Mouse (Mus musculus) urinary bladder, adult 18-20 months (tissue): ENCODE results near the gene Ifitm5.

ENCODE experiments used
- DNase-seq, 2 experiments: peaks; one replicate each; pipeline ENCODE4 v3.0.0; 2022; ENCODE audit warnings: low spot score in 2 of 2, mixed read lengths in 2 of 2

Gene Ifitm5

GRCm38 (mm10) chr7:140962733-140963132 is 12.6 kb upstream of the Ifitm5 start:
- no peak for DNase-seq

- no peak for DNase-seq
These were observed 11.3 kb upstream of the Ifitm5 start for GRCm38 (mm10) chr7:140961416-140961815.

DNA sequence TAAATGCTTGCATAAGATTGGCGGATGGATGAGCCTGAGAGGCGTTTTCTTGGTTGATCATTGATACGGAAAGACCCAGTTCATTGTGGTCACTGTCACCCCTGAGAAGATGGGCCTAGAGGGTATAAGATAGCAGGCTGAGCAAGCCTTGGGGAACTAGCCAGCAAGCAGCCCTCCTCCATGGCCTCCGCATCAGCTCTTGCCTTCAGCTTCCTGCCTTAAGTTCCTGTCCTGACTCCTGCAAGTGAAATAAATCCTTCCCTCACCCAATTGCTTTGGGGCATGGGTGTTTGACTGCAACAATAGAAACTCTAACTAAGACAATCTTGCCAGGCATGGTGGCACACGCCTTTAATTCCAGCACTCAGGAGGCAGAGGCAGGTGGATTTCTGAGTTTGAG is 9.9 kb upstream of the Ifitm5 start:
- no peak for DNase-seq

DNA sequence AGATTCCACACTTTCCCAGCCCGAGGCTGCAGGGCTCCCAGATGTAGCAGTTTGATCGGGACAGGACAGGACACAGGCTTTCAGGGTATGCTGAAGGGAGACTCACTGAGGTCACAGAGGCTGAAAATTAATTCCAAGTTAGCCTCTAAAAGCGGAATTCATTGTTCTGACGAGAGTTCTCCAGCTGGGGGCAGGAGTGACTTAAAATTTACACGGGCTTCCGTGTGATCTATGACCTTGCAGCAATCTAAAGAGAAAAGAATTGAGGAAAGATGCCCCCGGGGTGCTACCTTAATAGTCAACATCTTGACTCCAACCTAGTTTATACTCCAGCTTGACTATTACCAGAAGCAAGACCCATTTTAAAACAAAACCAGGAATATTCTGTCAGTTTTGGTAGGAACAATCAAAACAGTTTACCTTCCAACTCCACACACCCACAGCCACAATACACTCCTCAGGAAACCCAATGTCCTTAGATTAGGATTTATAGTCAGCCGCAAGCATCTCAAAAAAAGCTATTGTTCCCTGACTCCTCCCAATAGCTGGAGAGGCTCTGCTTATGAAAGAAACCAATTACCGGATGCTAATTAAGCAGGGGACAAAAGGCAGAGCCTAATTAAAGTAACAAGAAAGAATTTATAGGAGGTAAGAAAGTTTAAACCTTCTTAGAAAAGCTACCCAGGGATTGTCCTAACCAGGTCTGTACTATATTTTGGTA is 9.2 kb upstream of the Ifitm5 start:
- DNase-seq = no peak

- DNase-seq = no peak
These were observed 6.4 kb upstream of the Ifitm5 start for GRCm38 (mm10) chr7:140956556-140956869.

DNA sequence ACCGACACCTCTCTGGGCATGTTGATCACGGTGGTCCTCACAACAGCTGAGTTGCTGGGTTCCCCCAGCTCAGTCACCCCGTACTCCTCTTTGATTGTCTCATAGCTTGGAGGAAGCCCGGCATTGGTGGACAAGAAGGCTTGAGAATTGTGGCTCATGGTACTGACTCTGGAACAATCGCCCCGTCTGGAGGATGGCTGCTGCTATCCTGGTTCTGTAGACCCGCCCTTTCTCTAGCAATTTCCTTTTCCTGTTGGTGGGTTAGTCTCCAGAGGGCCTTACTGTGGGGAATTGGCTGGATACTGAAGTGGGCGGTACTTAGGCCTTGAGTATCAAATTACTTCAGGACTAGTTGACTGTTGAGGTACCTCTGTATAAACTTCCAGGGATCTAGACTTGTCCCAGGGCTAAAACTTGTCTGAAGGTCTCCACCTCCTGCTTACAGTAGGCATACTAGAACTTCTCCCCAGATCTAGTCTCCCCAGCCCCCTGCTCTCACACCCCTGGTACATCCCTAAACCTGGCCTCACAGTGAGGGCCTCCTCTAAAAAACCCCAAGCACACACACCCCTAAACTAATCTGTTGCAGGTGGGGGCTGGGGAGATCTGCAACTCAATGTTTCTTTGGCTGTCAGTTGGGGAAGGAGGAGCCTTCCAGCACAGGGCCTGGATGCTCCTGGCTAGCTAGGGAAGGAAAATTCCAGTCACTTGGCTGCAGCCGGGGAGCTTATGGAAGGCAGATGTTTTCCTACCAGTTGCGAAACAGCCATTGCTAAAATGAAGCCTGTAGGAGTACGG is 5.9 kb upstream of the Ifitm5 start, which contains the start of the genes Gm45717 and Ifitm2:
TSS of gene Gm45717 (minus strand) at position 180 of the 798 bp plus-strand sequence.
TSS of gene Ifitm2 (minus strand) at position 230 of the 798 bp plus-strand sequence.
- peak in 1 of 2 experiments; percentile 81 for DNase-seq

DNA sequence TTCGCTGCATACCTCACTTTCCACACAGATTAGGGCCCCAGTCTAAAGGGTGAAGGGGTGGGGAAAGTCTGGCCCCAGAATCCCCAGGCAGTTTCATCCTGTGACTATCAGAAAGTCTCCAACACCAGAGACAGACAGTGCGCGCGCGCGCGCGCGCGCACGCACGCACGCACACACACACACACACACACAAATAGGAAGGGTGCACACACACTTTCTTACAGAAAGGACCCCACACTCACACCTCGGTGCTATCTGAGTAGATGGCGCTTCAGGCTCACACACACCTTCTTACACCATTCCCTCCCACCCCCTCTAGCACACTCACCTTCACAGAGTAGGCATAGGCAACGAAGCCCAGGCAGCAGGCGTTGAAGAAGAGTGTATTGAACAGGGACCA is 5.3 kb upstream of the Ifitm5 start:
- no peak for DNase-seq

DNA sequence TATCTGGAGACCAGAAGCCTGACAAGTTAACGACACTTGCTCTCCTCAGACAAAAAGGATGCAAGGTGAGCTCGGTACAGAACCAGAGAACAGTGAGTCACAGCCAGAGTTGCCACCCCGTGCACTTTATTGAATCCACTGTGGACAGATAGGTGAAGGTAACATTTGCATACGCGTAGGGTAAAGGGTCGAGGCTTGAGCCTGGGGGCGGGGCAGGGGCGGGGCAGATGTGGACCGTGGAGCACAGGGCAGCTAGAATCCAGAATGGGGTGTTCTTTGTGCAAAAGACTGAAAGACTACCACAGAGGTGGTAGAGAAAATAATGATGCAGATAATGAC is 4.6 kb upstream of the Ifitm5 start:
- DNase-seq = no peak

- DNase-seq = no peak
These were observed 4.0 kb upstream of the Ifitm5 start for GRCm38 (mm10) chr7:140953800-140954732.

GRCm38 (mm10) chr7:140953133-140953532 is 3.0 kb upstream of the Ifitm5 start:
- DNase-seq = no peak

DNA sequence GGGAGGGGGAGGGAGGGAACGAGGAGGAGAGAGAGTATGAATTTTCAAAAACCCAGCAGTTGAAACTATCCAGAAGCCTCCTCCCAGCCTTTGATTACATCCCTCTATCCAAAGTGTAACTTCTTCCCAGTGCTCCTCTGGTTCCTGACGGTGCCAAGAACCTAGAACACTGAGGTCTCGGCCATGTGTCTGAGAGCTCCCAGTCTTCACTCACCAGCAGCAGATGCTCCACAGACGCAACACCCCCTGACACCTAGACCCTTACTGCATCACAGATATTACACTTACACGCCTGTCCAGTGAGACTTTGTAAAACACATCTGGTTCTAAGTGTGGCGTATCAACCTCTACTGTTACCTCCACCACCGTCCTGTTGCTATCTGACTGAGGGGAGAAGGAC is 2.4 kb upstream of the Ifitm5 start:
- DNase-seq = no peak

DNA sequence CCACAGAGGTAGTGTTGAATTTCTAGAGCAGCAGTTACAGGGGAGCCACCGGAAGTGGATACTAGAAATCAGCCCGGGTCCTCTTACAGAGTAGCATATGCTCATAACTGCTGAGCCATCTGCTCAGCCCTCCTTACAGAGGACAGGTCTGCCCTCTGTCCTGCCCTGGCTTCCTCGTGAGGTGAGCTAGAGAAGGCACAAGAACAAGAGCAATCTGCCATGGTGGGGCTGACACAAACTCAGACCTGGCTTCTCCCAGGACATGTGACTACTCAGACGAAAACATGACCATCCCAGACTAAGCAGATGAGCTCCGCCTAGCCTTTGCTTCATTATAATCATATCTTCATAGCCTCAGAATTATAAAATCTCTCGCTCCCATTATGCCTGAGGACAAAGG is 1.7 kb upstream of the Ifitm5 start:
- no peak for DNase-seq

DNA sequence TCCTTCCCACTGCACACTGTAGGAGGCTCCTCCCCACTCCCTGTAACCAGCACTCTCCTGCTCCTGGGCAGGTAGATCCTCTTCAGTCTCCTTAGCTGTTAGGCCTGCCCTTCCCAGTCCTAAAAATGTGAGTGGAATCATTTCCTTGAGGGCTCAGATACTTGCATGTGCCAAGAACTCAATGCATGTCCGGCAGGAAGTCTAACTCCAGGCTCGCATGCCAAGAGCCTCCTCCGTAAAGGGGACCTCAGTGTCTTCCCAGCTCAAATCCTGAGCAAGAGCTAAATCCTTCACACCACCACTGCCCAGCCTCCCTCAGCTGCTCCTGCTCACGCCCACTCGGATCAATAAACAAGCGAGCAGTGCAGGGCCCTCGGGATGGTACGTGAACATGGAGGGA is 960 bp upstream of the Ifitm5 start:
- DNase-seq = no peak

- DNase-seq = no peak
These were observed 836 bp downstream of the Ifitm5 start for GRCm38 (mm10) chr7:140949255-140949654.

GRCm38 (mm10) chr7:140948161-140948560 is 1.9 kb downstream of the Ifitm5 start:
- no peak for DNase-seq

DNA sequence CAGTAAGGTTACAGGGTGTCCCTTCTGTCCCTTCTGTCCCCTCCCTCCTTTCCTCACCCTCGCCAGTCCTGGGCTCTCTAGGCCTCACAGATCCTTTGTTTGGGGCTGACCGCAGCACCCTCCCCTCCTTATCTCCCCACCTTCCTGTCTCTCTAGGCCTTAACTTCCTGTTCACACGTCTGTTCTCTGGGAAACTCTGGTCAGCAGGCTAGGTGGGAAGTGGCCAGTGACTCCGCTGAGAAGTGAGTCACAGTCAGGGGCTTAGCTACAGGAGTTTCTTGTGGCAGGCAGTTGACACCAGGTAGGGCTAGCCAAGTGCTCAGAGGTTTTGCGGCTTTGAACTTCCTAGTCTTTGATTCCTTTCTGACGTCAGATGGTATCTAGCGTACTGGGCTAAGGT is 3.1 kb downstream of the Ifitm5 start:
- no peak for DNase-seq

DNA sequence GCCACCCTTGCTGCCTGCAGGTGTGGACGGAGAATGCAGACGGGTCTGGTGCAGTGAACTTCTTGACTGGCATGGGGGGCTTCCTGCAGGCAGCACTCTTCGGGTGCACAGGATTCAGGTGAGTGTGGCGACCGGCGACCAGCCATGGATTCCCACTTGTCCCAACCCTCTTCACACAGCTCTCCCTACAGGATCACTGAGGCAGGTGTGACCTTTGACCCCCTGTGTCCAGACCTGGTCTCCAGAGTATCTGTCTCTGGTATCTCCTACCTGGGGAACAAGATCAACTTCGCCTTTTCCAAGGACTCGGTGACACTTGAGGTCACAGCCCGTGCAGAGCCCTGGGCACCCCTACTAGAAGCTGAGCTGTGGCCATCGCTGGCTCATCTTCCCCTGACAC is 3.8 kb downstream of the Ifitm5 start:
- DNase-seq = no peak

DNA sequence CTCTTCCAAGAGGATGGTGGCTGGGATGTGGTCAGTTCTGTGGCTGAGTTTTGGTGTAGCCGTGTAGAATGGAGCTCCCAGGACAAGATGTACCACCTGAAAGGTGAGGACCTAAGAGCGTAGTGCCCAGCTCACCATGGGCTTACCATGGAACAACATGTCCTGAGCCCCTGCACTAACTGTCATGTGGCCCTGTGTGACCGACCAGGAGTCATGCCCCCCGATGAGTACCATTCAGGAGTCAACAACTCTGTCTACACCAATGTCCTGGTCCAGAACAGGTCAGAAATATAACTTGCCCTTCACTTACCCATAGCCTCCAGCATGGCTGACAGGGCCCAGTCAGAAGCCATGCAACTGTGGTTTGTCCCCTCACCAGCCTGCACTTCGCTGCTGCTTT is 4.8 kb downstream of the Ifitm5 start:
- no peak for DNase-seq

DNA sequence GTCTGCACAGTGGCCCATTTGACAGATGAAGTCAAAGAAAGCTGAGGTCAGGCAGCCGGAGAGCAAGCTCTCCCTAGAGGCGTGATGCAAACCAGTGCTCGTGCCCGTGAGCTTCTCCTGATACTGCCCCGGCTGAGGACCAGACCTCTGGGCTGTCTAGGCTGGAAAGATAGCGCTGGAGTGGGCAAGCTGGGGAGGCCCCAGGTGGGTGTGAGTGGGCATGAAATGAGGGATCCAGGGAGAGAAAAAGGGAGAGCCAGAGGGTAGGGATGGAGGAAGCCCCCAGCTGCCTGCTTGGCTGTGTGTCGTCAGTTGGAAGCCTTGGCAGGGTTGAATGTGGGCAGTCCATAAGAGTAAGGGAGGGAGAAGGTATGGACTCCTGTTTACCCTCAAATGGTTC is 5.9 kb downstream of the Ifitm5 start:
- DNase-seq = no peak

GRCm38 (mm10) chr7:140943356-140943755 is 6.7 kb downstream of the Ifitm5 start:
- DNase-seq = no peak

- DNase-seq = no peak
These were observed 7.3 kb downstream of the Ifitm5 start for GRCm38 (mm10) chr7:140942811-140943210.

- DNase-seq = no peak
These were observed 7.8 kb downstream of the Ifitm5 start for GRCm38 (mm10) chr7:140942341-140942740.
